Mouse (Mus musculus) frontal cortex, postnatal 25 days (tissue): ENCODE measurements around the gene Selenos.

Source experiments
- DNase-seq, 2 experiments: peaks; one replicate each; pipeline ENCODE4 v3.0.0; 2022; ENCODE audit warnings: low spot score in 2 of 2

Selenos gene

DNA sequence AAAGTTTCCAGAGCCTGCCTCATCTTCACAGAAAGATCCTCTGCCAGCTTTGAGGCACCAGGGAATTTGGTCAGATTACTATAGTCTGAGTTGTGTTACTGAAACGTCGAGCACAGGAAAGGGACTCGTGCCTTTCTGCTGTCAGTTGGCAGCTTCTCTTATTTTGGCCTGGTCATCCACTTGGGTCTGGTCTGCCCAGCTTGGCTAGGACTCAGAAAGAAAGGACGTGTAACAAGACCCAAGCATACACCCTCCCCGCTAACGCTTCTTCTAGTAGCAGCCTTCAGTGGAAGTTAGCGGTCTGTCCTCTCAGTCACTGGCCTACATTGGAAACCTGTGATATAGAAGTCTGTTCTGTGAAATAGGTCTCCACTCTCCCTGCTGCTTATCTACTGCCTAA is 5.1 kb downstream of the Selenos start:
- no peak for DNase-seq

DNA sequence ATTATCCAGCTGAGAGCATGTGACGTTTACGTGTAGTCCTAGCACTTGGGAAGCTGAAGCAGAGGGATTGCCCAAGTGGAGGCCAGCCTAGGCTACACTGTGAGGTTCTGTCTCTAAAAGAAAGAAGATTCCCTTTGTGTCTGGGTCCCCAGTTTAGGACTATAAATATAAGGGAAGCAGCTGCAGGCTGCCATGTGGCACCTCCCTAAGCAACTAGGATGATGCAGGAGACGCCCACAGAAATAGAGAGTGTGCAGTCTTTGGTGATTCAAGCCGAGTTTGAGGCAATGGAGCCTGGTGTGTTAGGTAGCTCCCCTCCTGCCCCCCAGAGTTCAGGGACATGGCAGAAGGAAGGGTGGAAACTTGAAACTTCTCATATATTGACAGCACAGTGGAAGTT is 8.2 kb downstream of the Selenos start:
- DNase-seq, result peak in 1 of 2 experiments; percentile 12

DNA sequence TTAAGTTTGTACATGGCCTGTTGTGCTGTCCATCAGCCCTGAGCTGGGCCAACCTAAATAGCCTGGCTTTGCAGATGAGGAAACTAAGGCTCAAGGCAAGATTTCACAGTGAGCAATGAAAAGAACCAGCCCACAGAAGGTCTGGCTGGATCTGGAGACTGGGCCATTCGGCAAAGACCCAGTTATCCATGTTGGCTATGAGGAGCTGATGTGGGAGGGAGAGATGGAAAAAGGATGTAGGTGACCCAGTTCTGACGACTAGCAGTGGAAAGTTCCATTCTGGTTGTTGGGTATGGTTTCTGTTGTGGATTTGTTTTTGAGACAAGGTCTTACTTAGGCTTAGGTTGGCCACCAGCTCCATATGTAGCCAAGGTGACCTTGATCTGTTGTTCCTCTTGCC is 8.6 kb downstream of the Selenos start:
- no peak for DNase-seq

DNA sequence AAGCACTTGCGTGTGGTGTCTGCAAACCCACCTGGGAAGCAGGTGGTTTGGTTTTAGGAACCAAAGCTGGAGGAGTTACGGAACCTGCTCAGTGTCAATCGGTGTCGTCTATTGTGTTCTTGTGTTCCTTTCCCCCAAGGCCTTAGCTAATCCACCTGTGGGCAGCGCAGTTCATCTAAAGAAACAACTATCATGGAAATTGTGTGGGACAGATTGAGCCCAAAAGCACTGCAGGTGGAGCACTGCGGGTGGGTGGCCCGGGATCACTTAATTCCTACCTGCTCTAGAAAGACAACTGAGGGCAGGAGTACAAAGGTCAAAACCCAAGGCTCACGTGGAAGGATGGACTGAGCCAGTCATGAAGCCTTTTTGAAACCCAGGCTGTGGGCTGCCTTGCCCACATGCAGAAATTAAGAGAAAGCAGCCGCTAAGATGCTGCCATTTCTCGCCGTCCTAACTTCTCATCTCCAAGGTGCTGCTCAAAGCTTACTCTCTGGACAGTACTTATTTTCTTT is 11.3 kb downstream of the Selenos start:
- DNase-seq, result no peak

DNA sequence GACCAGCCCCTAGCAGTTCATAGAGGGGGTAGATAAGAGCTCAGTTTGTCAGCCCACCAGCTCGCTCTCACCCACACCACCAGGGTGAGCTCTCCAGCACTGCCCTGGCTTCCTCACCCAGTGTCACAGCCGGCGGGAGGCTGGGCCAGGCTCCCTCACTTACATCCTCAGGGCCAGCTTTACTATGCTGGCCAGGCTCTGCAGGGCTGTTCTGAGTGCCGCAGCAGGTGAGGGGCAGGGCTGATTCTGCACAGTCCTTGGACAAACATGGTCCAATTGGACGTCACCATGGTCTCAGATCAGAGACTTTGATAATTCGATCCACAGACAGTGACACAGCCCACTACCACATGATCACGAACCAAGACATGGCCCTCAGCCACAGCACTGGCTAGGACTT is 12.1 kb downstream of the Selenos start:
- DNase-seq, result no peak

DNA sequence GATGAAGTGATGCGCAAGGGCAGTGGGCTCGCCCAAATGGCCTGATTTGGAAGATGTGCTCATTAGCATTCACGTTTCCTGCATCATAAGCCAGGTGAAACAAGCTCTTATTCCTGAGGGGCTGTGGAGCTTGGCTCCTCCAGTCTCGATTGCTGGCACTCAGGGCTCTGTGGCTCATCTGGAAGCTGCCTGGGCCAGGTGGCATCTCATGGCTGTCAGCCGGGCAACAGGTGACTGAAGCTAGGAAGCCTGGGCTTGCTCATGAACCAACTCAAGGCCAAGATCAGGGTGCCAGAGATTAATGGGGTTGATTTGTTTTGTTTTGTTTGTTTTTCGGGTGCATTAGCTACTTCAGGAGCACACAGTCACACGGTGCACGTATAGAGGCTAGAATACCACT is 13.2 kb downstream of the Selenos start:
- no peak for DNase-seq

DNA sequence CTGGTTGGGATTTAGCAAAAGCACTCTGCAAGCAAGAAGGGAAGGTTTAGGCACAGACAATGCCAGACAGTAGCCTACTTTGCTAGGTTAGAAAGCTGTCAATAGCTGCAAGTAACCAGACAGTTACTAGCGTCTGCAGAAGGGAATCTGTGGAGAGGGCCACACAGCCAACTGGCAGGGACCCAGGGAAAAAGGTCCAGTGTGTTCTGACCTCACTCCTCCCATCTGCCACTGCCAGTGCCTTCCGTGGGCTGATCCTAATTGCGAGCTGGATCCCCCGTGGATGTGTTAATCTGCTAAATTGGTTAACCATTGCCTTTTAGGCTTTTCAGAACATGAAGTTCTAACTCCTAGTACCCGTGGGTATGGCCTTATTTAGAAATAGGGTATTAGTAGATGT is 14.7 kb downstream of the Selenos start:
- DNase-seq, result no peak

DNA sequence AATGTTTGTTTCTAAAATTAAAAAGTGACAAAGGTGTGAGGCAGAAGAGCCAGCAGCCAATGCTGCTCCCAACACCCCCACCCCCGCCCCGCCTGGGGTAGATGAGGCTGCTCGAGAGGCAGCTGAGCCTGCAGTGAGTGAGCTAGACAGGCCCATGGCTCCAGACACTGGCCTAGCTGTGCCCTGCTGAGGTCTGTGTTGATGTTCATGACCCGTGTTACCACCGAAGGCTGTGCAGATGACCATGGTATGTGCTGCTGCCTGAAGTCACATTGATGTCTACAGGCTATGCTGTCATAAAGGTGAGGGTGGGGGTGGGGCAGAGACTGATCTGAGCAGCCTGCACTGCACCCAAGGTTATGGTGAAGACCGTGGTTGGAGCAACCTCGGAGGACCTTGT is 19.4 kb downstream of the Selenos start:
- DNase-seq, result no peak

DNA sequence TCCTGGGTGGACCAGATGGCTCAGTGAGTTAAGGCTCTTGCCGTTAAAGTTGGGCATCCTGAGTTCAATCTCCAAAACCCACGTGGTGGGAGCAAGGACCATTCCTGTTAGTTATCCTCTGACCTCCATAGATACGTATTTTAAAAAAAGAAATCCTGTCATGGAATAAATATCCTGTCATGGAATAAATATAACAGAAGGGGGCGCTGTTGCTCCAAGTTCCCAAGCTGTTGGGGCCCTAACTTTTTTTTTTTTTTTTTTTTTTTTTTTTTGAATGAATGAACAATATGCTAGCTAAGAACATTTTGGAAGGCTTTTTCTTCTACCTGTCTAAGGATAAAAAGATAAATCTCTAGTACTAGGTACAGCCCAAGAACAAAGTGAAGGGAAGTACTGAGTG is 22.4 kb downstream of the Selenos start:
- DNase-seq, result no peak

DNA sequence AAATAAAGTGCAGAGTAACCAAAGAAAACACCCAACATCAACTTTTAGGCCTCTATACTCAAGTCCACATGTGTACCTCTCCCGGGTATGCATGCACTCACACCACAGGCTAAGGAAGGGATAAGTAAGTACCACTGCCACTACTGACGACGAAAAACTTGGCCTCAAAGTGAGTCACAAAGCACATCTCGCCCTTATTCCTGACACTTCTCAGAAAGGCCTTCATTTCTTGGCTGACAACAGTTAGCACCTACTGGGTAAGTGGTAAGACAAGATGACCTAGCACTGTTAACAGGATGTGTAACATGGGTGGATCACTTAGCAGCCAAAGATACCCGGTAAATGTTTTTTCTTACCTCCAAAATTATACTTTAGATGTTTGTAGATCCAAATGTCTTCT is 25.1 kb downstream of the Selenos start:
- no peak for DNase-seq

DNA sequence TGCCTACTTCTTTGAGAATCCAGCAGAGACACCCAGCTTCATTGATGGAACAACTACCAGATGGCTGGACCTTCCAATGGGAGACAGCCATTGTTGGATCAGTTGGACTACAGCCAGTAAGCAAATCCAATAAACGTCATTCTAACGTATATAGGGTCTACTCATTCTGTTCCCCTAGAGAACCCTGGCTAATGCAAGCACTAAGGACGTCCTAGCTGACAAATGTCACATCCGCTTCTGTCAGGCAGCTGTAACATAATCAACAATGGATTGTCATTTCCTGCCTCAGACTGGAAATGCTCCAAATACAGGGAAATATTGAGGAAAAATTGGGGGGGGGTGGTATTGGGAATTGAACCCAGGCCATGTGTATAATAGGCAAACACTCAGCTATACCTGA is 26.3 kb downstream of the Selenos start:
- DNase-seq, result no peak

DNA sequence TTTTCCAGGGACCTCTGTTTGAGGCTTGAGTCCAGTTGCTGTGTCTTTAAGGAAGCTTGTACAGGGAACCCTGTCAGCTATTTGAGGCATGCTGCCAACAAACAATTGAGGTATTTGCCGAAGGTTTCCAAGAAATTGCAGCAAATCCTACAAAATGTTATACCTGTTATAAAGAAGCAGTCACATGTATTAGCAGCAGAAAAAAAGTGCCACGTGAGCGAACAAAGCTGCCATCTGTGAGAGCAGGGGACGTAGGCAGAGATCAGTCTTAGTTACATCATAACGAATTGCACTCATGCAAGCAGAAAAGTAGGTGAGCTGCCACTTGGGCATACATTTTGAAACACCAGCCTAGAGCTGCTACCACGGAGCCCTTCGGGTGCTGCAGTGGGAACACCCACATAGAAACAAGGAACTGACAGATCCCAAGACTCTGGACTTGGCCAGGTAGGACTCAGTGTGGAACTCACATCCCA is 27.2 kb downstream of the Selenos start:
- no peak for DNase-seq

DNA sequence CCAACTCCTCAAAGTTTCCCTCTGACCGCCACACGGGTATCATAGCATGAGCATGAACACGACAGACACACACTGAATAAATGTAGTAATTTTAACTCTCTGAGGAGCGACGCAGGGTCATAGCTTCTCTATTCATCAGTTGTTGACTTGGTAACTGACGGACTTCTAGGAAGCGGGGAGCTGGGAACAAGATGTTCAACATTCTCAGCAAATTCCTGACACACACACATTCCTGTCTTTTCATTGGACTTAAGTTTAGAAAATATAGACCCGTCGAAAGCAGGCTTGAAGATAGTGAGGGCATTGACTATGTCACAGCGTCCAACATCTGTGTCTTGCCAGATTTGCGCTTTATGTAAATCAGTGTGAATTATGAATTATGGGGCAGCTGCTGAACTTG is 27.8 kb downstream of the Selenos start:
- no peak for DNase-seq

DNA sequence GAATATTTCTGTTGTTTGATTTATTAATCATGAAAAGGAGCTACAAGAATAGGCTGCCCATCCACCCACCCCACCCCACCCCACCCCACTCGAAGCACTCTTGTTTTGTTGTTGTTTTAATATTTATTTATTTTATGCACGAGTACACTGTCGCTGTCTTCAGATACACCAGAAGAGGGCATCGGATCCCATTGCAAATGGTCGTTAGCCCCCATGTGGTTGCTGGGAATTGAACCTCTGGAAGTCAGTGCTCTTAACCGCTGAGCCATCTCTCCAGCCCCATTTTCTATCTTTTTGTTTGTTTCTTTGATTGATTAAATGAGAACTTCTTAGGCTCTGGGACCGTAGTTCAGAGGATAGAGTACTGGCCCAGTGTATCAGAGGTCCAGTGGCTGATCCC is 28.5 kb downstream of the Selenos start:
- DNase-seq, result no peak

DNA sequence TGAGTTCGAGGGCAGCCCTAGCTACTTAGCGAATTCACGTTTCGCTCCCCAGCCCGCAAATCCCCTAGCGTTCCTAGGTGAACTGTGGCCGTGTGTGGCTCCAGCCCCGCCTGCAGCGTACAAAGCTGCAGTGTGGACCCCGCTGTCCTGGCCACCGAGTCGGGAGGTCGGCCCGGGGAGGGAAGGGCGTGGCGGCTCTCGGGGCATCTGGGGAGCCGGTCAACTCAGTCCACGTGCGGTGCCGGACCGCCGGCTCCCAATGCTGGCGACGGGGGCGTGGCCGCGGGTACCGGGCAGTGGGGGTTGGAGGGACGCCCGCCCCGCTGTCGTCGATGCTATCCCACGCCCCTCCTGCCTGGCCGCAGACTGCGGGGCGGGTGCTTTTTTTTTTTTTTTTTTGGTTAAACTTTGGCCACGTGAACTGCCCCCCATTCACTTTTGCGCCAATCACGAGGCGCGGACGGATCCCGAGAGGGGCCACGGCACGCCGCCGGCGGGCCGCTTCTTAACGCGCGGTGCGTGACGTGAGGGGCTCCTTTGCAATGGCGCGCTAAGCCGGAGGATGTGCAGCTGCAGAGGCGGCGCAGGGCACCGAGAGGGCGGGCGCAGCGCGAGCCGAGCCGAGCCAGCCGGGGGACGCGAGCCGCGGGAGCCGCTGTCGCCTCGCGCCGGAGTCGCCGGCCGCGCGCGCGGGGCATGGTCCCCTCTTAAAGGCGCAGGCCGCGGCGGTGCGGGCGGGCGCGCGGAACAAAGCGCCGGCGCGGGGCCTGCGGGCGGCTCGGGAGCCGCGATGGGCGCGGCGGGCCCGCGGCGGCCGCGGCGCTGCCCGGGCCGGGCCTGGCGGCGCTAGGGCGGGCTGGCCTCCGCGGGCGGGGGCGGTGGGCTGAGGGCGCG is 29.8 kb downstream of the Selenos start, which contains the start of gene Chsy1:
TSS of gene Chsy1 (plus strand) at position 555 of the 894 bp plus-strand sequence.
- DNase-seq, result peak; percentile 82 to 88

DNA sequence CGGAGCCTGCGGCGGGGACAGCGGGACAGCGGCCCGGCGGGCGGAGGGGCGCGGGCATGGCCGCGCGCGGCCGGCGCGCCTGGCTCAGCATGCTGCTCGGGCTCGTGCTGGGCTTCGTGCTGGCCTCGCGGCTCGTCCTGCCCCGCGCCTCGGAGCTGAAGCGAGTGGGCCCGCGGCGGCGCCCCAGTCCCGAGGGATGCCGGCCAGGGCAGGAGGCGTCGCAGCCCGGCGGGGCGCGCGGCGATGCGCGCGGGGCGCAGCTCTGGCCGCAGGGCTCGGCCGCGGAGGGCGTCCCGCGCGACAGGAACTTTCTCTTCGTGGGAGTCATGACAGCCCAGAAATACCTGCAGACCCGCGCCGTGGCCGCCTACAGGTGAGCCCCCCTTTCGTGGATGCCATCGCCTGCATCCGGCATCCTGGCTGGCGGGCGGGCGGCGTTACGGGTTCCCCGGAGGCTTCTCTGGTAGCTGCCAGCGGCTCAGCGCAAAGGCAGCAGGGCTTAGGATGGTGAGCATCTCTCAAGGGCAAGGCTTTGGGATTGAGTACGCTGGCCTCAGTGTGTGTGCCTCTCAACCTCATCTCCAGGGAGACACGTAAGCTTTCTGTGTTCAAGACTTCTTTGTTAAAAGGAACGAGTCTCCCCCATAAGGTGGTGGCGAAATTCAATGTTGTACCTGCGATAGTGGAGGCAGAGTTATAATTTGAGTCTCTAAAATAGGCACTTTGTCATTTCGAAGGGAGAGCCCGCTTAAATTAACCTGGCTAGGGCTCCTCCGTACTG is 30.6 kb downstream of the Selenos start:
- DNase-seq, result no peak

DNA sequence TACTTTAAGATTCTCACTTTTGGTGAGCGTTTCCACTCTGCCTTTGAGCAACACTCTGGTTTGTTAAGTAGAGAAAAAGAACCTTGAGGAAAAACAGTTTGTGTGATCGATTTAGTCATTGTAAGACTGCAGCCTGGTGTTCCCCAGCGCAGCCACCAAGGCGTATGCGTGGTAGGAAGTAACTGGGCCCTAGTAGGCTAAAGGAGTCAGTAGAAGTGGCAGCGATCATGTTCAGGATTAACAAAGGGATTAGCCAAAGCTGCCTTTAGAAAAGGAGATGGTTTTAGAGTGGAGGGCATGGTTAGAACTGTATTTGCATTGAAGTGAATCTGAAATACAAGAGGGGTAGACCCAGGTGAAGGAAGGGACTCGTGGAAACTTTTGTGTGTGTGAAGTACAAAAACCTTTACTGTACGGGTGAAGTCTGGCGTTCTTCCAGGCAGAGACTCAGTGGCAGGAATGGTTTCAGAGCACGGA is 31.2 kb downstream of the Selenos start:
- no peak for DNase-seq

DNA sequence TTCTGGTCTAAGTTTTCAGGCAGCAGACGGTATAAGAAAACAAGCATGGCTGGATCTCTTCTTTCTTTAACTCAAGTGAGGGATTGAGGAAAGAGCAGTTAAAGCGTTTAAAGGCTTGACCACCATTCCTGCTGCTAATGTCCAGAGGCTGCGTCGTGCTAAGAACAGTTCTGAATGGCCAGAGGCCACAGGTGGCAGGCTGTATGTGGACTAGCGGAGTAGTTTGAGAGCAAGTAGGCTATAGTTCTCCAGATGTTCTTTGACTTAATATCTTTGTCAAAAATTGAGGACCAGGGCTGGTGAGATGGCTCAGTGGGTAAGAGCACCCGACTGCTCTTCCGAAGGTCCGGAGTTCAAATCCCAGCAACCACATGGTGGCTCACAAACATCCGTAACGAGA is 31.8 kb downstream of the Selenos start:
- DNase-seq, result no peak

DNA sequence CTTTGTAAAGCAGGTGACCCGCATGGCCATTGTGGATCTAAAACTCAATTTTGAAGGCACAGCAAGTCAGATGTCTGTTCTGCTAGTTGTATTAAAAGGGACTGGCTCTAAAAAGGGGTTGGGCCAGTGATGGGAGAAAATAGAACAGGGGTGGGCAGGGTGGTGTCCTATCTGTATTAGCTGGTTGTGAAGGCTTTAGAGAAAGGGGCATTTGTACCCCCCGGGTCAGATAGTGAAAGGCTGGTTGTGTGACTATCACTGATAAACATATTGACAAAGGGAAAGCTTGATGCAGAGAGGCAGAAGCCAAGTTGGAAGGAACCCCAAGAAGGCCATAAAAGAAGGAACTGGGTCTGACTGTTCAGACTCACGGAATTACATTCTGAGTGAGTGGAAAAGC is 34.1 kb downstream of the Selenos start:
- no peak for DNase-seq

DNA sequence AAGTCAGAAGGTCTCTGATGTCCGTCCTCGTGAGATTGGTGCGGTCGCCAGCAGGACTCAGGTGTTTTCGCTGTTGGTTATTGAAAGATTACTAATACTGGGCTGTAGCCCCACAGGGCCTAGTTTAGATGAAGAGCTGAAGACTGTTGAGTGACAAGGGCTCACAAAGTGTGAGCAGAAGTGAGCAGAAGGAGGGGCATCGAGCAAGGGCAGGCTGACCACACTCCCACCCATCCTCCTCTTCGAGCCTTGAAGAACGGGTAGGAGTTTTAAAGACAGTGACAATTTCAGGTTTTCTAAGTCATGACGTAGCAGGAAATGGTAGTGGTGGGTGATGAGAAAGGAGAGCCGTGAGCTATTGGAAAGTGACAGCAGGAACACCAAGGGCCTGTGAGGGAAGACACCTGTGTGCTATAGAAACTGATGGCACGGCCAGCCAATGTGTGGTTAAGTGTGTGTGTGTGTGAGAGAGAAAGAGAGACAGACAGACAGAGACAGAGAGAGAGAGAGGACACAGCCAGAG is 36.4 kb downstream of the Selenos start:
- no peak for DNase-seq

DNA sequence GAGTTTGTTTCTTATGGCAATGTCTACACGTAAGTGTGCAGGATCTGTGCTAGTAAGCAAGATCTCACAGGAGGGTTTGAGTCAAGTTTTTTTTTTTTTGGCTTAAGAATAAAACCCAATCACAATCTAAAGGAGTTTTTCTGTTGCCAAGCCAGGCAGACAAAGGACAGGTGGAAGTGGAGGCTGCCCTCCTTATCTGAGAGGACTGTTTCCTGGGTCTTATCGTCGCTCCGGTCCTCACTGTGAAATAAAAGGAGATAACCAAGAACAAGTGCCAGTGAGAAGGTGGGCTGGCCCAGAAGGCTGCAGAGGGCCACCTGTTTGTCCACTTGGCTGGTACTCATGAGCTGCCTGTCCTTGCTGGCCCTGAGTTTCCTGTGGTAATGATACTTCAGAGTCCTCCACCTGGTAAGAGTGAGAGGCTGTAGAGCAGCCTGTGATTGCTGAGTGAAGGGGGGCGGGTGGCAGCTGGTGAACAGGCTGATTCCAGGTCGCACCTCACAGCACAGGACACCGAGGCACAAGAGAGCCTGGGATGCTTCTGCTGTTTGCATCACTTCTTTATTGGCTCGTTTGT is 37.5 kb downstream of the Selenos start:
- no peak for DNase-seq

DNA sequence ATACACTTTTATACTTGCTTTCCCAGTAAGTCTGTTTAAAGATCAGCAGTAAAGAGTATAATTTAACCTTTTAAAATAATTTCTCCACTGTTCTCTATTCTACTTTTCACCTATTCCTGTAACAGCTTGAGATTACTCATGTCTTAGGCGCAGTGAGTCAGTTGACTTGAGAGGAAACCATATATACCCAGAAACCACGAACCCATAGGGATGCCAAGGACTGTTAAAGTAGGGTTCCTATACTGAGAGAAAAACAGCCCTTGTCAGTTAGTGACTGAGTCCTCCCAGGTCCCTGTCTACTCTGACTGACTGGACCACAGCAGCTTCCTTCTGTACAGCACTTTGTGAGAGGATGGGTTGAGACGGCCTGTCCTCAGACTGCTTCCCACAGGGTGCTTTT is 38.6 kb downstream of the Selenos start:
- no peak for DNase-seq
